ENCODE assay signal across 22 mouse cellular contexts in genomic region chr4:12736411-12736810, GRCm38 (mm10).
"Had no signal": no experiment of that assay in that cellular context is flagged by ENCODE, and none has a peak within 500 bp of the region (broad histone marks: within the 10 kb centered on the region; RNA-seq: fewer than 3 reads in every experiment).

No protein-coding gene starts in this region.

- DNase-seq: left cerebral cortex, postnatal 4 days; liver, postnatal 0 days; lung, embryonic 14.5 days; right cerebral cortex, adult 18-20 months; right cerebral cortex, postnatal 14 days; right cerebral cortex, postnatal 4 days; thymus, adult 2 months; thymus, postnatal 14 days; thymus, postnatal 4 days had no signal

- H3K4me2 ChIP-seq: kidney, embryonic 15.5 days; limb, embryonic 12.5 days; limb, embryonic 15.5 days; liver, embryonic 11.5 days; lung, embryonic 14.5 days; midbrain, embryonic 12.5 days; neural tube, embryonic 12.5 days; neural tube, embryonic 15.5 days had no signal

- H3K9me3 ChIP-seq: kidney, embryonic 15.5 days; limb, embryonic 12.5 days; limb, embryonic 15.5 days; midbrain, embryonic 12.5 days; neural tube, embryonic 12.5 days; neural tube, embryonic 15.5 days had no signal

- H3K4me1 ChIP-seq: kidney, embryonic 15.5 days; limb, embryonic 12.5 days; limb, embryonic 15.5 days; midbrain, embryonic 12.5 days; neural tube, embryonic 12.5 days; neural tube, embryonic 15.5 days had no signal

- H3K27me3 ChIP-seq: kidney, embryonic 15.5 days; limb, embryonic 12.5 days; limb, embryonic 15.5 days; midbrain, embryonic 12.5 days; neural tube, embryonic 12.5 days; neural tube, embryonic 15.5 days had no signal

- ATAC-seq: intestine, postnatal 0 days; liver, postnatal 0 days; lung, postnatal 0 days; midbrain, embryonic 16.5 days had no signal

- H3K9ac ChIP-seq: kidney, embryonic 15.5 days; limb, embryonic 12.5 days; limb, embryonic 15.5 days; liver, embryonic 14.5 days; liver, postnatal 0 days; lung, embryonic 14.5 days; midbrain, embryonic 12.5 days; neural tube, embryonic 12.5 days; neural tube, embryonic 15.5 days had no signal

- H3K36me3 ChIP-seq: kidney, embryonic 15.5 days; limb, embryonic 12.5 days; limb, embryonic 15.5 days; midbrain, embryonic 12.5 days; neural tube, embryonic 12.5 days; neural tube, embryonic 15.5 days had no signal

- H3K4me3 ChIP-seq: kidney, embryonic 15.5 days; limb, embryonic 12.5 days; limb, embryonic 15.5 days; midbrain, embryonic 12.5 days; neural tube, embryonic 12.5 days; neural tube, embryonic 15.5 days had no signal

- H3K27ac ChIP-seq: kidney, embryonic 15.5 days; limb, embryonic 12.5 days; limb, embryonic 15.5 days; liver, embryonic 14.5 days; macrophage; midbrain, embryonic 12.5 days; neural tube, embryonic 12.5 days; neural tube, embryonic 15.5 days; stomach, postnatal 0 days had no signal
